Comparison of ENCODE assay signal across 9 mouse cellular contexts in genomic region chr4:117890750-117891149, GRCm38 (mm10). TPM values are rescaled to one million over a fixed set of nuclear protein-coding genes. Genes with fewer than 3 reads are reported as not detected.
DNase-seq lines count a peak whose midpoint lies in the region; ATAC-seq and TF ChIP-seq lines count a peak whose summit lies in the region.
"Had no signal": no experiment of that assay in that cellular context is flagged by ENCODE, and none has a peak within 500 bp of the region (broad histone marks: within the 10 kb centered on the region; RNA-seq: fewer than 3 reads in every experiment).

No protein-coding gene starts in this region.

- peak overlapping the region; percentile 73 for H3K4me2 ChIP-seq in CH12.LX (ENCODE audit: insufficient read depth, low read depth, poor library complexity, severe bottlenecking)
- peak overlapping the region; percentile 87 for H3K4me2 ChIP-seq in forebrain, embryonic 14.5 days (ENCODE audit: low read length)
- H3K4me2 ChIP-seq in liver, embryonic 15.5 days = peak overlapping the region; percentile 86

- H3K79me2 ChIP-seq in CH12.LX (replicated peaks; ENCODE audit: control insufficient read depth, extremely low read depth, insufficient read depth, poor library complexity, severe bottlenecking) = peaks cover 19% of the 10 kb centered on the region

- no peaks in the 10 kb centered on the region for H3K9me3 ChIP-seq in heart, embryonic 10.5 days
- no peaks in the 10 kb centered on the region for H3K9me3 ChIP-seq in CH12.LX (replicated peaks; ENCODE audit: low read length)
- H3K9me3 ChIP-seq in forebrain, embryonic 14.5 days (replicated peaks; ENCODE audit: control insufficient read depth, low read length) = no peaks in the 10 kb centered on the region
- no peaks in the 10 kb centered on the region for H3K9me3 ChIP-seq in liver, embryonic 15.5 days (replicated peaks)

- peaks cover 42% of the 10 kb centered on the region for H3K36me3 ChIP-seq in heart, embryonic 10.5 days
- H3K36me3 ChIP-seq in CH12.LX (replicated peaks in 1 of 2; ENCODE audit: control insufficient read depth in 1 of 2, insufficient read depth in 1 of 2, low read length in 1 of 2) = peaks cover 31 to 60% of the 10 kb centered on the region in 2 experiments
- peaks cover 36% of the 10 kb centered on the region for H3K36me3 ChIP-seq in forebrain, embryonic 14.5 days (ENCODE audit: control insufficient read depth, insufficient read depth, low read length)
- H3K36me3 ChIP-seq in liver, embryonic 15.5 days (replicated peaks) = peaks cover 29% of the 10 kb centered on the region

- no peak for TF ChIP-seq EP300 in CH12.LX (IDR thresholded peaks at IDR 0.05; ENCODE audit: low read length)

- H3K4me3 ChIP-seq in heart, embryonic 10.5 days = peak overlapping the region; percentile 71
- peak overlapping the region; percentile 70 to 91 (median 88) for H3K4me3 ChIP-seq in CH12.LX (replicated peaks in 1 of 3; ENCODE audit: low read depth in 2 of 3, low read length in 2 of 3, poor library complexity in 1 of 3)
- peak overlapping the region; percentile 66; the same call in 1 of the 2 replicates for H3K4me3 ChIP-seq in forebrain, embryonic 14.5 days (ENCODE audit: low read depth, low read length)
- peak overlapping the region; percentile 84 for H3K4me3 ChIP-seq in liver, embryonic 15.5 days (replicated peaks)

- dilution Hi-C loops in CH12.LX (cut with MboI; ENCODE audit: extremely low pct_ligation_motif_present, extremely low pct_unique_long_range_greater_than_20kb, low sequenced_read_pairs) = no loop called here

- no peak for TF ChIP-seq RAD21 in CH12.LX (IDR thresholded peaks at IDR 0.05; ENCODE audit: low read depth, low read length)

- ATAC-seq in forebrain, embryonic 14.5 days = no peak
- no peak for ATAC-seq in liver, embryonic 15.5 days (ENCODE audit: insufficient read depth)

- peaks cover 29% of the 10 kb centered on the region for H3K4me1 ChIP-seq in heart, embryonic 10.5 days
- peaks cover 6 to 29% of the 10 kb centered on the region in 2 experiments for H3K4me1 ChIP-seq in CH12.LX (ENCODE audit: control insufficient read depth in 1 of 2, insufficient read depth in 2 of 2)
- H3K4me1 ChIP-seq in forebrain, embryonic 14.5 days (ENCODE audit: control insufficient read depth, insufficient read depth, low read length) = peaks cover 10% of the 10 kb centered on the region
- H3K4me1 ChIP-seq in liver, embryonic 15.5 days (replicated peaks) = peaks cover 40% of the 10 kb centered on the region

- H3K27ac ChIP-seq in heart, embryonic 10.5 days = no peak overlapping the region
- H3K27ac ChIP-seq in CH12.LX (ENCODE audit: insufficient read depth, low read depth) = no peak overlapping the region
- H3K27ac ChIP-seq in forebrain, embryonic 14.5 days (ENCODE audit: low read depth, low read length) = no peak overlapping the region
- H3K27ac ChIP-seq in liver, embryonic 15.5 days (replicated peaks) = no peak overlapping the region

- in situ Hi-C loops in CH12.LX (cut with MboI; ENCODE audit: low pct_ligation_motif_present, low pct_unique_long_range_greater_than_20kb, low sequenced_read_pairs) = no loop called here

- TF ChIP-seq CTCF in CH12.LX (conservative IDR thresholded peaks at IDR 0.05 in 1 of 2, IDR thresholded peaks at IDR 0.05 in 1 of 2; ENCODE audit: low read depth in 2 of 2, low read length in 2 of 2) = no peak

- WGBS in heart, embryonic 10.5 days = 84% methylated on average over 8 of the region's 8 CpGs
- 54% methylated on average over 8 of the region's 8 CpGs for WGBS in forebrain, embryonic 14.5 days
- 85% methylated on average over 8 of the region's 8 CpGs for WGBS in liver, embryonic 15.5 days (ENCODE audit: insufficient replicate concordance)

- DNase-seq in heart, embryonic 10.5 days (ENCODE audit: low spot score) = no peak
- no peak for DNase-seq in heart, adult 9 months (ENCODE audit: low spot score in 2 of 2)
- DNase-seq in CH12.LX (ENCODE audit: extremely low read depth) = no peak
- DNase-seq in forebrain, embryonic 14.5 days (ENCODE audit: low spot score) = no peak
- DNase-seq in left cerebral cortex, adult 11 months (ENCODE audit: low spot score) = no peak
- no peak for DNase-seq in layer of hippocampus, adult 8-10 months (ENCODE audit: low spot score in 2 of 2)
- no peak for DNase-seq in right cerebral cortex, postnatal 4 days
- DNase-seq: B cell, adult 2 months had no signal

- peak overlapping the region; percentile 67; the same call in 1 of the 2 replicates for H3K9ac ChIP-seq in CH12.LX (ENCODE audit: insufficient read depth, low read depth)
- H3K9ac ChIP-seq in forebrain, embryonic 14.5 days (ENCODE audit: low read length) = no peak overlapping the region
- no peak overlapping the region for H3K9ac ChIP-seq in liver, embryonic 15.5 days

- no peaks in the 10 kb centered on the region for H3K27me3 ChIP-seq in heart, embryonic 10.5 days (ENCODE audit: insufficient read depth, poor library complexity, severe bottlenecking)
- H3K27me3 ChIP-seq in CH12.LX (replicated peaks) = no peaks in the 10 kb centered on the region
- no peaks in the 10 kb centered on the region for H3K27me3 ChIP-seq in forebrain, embryonic 14.5 days (replicated peaks; ENCODE audit: control insufficient read depth, insufficient read depth, low read length)
- H3K27me3 ChIP-seq in liver, embryonic 15.5 days = no peaks in the 10 kb centered on the region

- no peak for TF ChIP-seq POLR2A in CH12.LX (IDR thresholded peaks at IDR 0.05; ENCODE audit: low read depth, low read length)

TF ChIP-seq in CH12.LX, 34 proteins besides CTCF, POLR2A, EP300 and RAD21:
- TF ChIP-seq MEF2A (IDR thresholded peaks at IDR 0.05; ENCODE audit: borderline replicate concordance, low read depth, low read length) (no peak), ETS1 (conservative IDR thresholded peaks at IDR 0.05; ENCODE audit: low read depth, low read length) (no peak), SIN3A (IDR thresholded peaks at IDR 0.05; ENCODE audit: low read length) (no peak), USF1 (IDR thresholded peaks at IDR 0.05; ENCODE audit: low read depth, low read length) (no peak), SMC3 (IDR thresholded peaks at IDR 0.05; ENCODE audit: low read depth, low read length) (no peak), HCFC1 (IDR thresholded peaks at IDR 0.05; ENCODE audit: low read depth, low read length) (no peak), TCF12 (IDR thresholded peaks at IDR 0.05; ENCODE audit: low read depth, low read length) (no peak)

RNA-seq across cellular contexts. Expression of gene Dph2, which starts 1.1 kb away (rescaled TPM):
- polyA plus RNA-seq in heart, embryonic 10.5 days (2016; fragmentation: Nextera tagmentation; extraction: Ambion mirVana) = 17.5 and 19.6 TPM in 2 replicates
- total RNA-seq in CH12.LX (2012; rRNA removed) (19.8 and 25.8 TPM in 2 replicates), CH12.LX (2014; rRNA removed) (20.9 and 21.5 TPM in 2 replicates)
- polyA plus RNA-seq in CH12.LX (2012; ENCODE audit: insufficient read length, low read depth) = 15.2 and 20.8 TPM in 2 replicates
- 26.8 and 31.9 TPM in 2 replicates for polyA plus RNA-seq in forebrain, embryonic 14.5 days (2014; fragmentation: Nextera tagmentation; extraction: Ambion mirVana)
- 5.9 and 6.9 TPM in 2 replicates for polyA plus RNA-seq in liver, embryonic 15.5 days (2015; fragmentation: Nextera tagmentation; extraction: Ambion mirVana)
- 10 to 100 TPM in 3 of 4 experiments, 1 to 10 TPM in 1; 9.0 to 11.5 (median 11.0) TPM for total RNA-seq in layer of hippocampus, adult 8-10 months (2022)

RNA-seq across cellular contexts. Expression of gene Atp6v0b, which starts 3.6 kb away (rescaled TPM):
- 208 and 209 TPM in 2 replicates for polyA plus RNA-seq in heart, embryonic 10.5 days (2016; fragmentation: Nextera tagmentation; extraction: Ambion mirVana)
- 169 and 186 TPM in 2 replicates for total RNA-seq in CH12.LX (2012; rRNA removed)
- total RNA-seq in CH12.LX (2014; rRNA removed) = 165 and 176 TPM in 2 replicates
- polyA plus RNA-seq in CH12.LX (2012; ENCODE audit: insufficient read length, low read depth) = 189 and 202 TPM in 2 replicates
- 483 and 520 TPM in 2 replicates for polyA plus RNA-seq in forebrain, embryonic 14.5 days (2014; fragmentation: Nextera tagmentation; extraction: Ambion mirVana)
- 168 and 195 TPM in 2 replicates for polyA plus RNA-seq in liver, embryonic 15.5 days (2015; fragmentation: Nextera tagmentation; extraction: Ambion mirVana)
- 100 to 1,000 TPM; 406 to 438 (median 423) TPM for total RNA-seq in layer of hippocampus, adult 8-10 months (2022)

RNA-seq across cellular contexts. Expression of gene B4galt2, which starts 7.5 kb away (rescaled TPM):
- 14.2 and 17.7 TPM in 2 replicates for polyA plus RNA-seq in heart, embryonic 10.5 days (2016; fragmentation: Nextera tagmentation; extraction: Ambion mirVana)
- 0.25 and 0.29 TPM in 2 replicates for total RNA-seq in CH12.LX (2012; rRNA removed)
- not detected in 2 replicates for total RNA-seq in CH12.LX (2014; rRNA removed)
- 0.14 and 0.22 TPM in 2 replicates for polyA plus RNA-seq in CH12.LX (2012; ENCODE audit: insufficient read length, low read depth)
- 49.1 and 50.6 TPM in 2 replicates for polyA plus RNA-seq in forebrain, embryonic 14.5 days (2014; fragmentation: Nextera tagmentation; extraction: Ambion mirVana)
- 1.0 and 1.4 TPM in 2 replicates for polyA plus RNA-seq in liver, embryonic 15.5 days (2015; fragmentation: Nextera tagmentation; extraction: Ambion mirVana)
- total RNA-seq in layer of hippocampus, adult 8-10 months (2022) = 10 to 100 TPM; 59.6 to 64.5 (median 63.4) TPM

RNA-seq across cellular contexts. Expression of gene Ccdc24, which starts 18.4 kb away (rescaled TPM):
- polyA plus RNA-seq in heart, embryonic 10.5 days (2016; fragmentation: Nextera tagmentation; extraction: Ambion mirVana) = 0.79 and 1.0 TPM in 2 replicates
- total RNA-seq in CH12.LX (2012; rRNA removed) = 0.46 and 0.93 TPM in 2 replicates
- not detected in 2 replicates for total RNA-seq in CH12.LX (2014; rRNA removed)
- 0.40 and 0.81 TPM in 2 replicates for polyA plus RNA-seq in CH12.LX (2012; ENCODE audit: insufficient read length, low read depth)
- polyA plus RNA-seq in forebrain, embryonic 14.5 days (2014; fragmentation: Nextera tagmentation; extraction: Ambion mirVana) = 1.5 and 1.6 TPM in 2 replicates
- polyA plus RNA-seq in liver, embryonic 15.5 days (2015; fragmentation: Nextera tagmentation; extraction: Ambion mirVana) = 1.2 TPM in 2 replicates
- 1 to 10 TPM in 1 of 4 experiments, under 1 TPM in 3; 0.72 to 1.1 (median 0.83) TPM for total RNA-seq in layer of hippocampus, adult 8-10 months (2022)

RNA-seq across cellular contexts. Expression of gene Ipo13, which starts 24.0 kb away (rescaled TPM):
- polyA plus RNA-seq in heart, embryonic 10.5 days (2016; fragmentation: Nextera tagmentation; extraction: Ambion mirVana) = 45.9 and 57.1 TPM in 2 replicates
- 22.0 and 27.5 TPM in 2 replicates for total RNA-seq in CH12.LX (2012; rRNA removed)
- total RNA-seq in CH12.LX (2014; rRNA removed) = 5.9 and 7.4 TPM in 2 replicates
- 46.5 and 54.1 TPM in 2 replicates for polyA plus RNA-seq in CH12.LX (2012; ENCODE audit: insufficient read length, low read depth)
- polyA plus RNA-seq in forebrain, embryonic 14.5 days (2014; fragmentation: Nextera tagmentation; extraction: Ambion mirVana) = 64.1 and 66.2 TPM in 2 replicates
- 19.4 and 21.4 TPM in 2 replicates for polyA plus RNA-seq in liver, embryonic 15.5 days (2015; fragmentation: Nextera tagmentation; extraction: Ambion mirVana)
- 100 to 1,000 TPM; 127 to 140 (median 130) TPM for total RNA-seq in layer of hippocampus, adult 8-10 months (2022)
